Mouse (Mus musculus) myocyte (in vitro differentiated cells): ENCODE results near the gene Arnt2. TPM values are rescaled to one million over a fixed set of nuclear protein-coding genes. Genes with fewer than 3 reads are reported as not detected.

Source experiments
- H3K27me3 ChIP-seq: one replicate; pipeline ENCODE4 v1.6.1; 2011; ENCODE audit not compliant: control insufficient read depth, insufficient read depth, insufficient read length
- H3K36me3 ChIP-seq: one replicate; pipeline ENCODE4 v1.6.1; 2011; ENCODE audit not compliant: control insufficient read depth, insufficient read depth
- H3K4me2 ChIP-seq: one replicate; pipeline ENCODE4 v1.6.1; 2011; ENCODE audit warnings: low read depth, control low read depth
- H3K4me3 ChIP-seq: one replicate; pipeline ENCODE4 v1.5.1; 2011; ENCODE audit warnings: mild to moderate bottlenecking, control low read depth, moderate library complexity
- H3K79me2 ChIP-seq: one replicate; pipeline ENCODE4 v1.6.1; 2011; ENCODE audit not compliant: control insufficient read depth, insufficient read depth
- H3ac ChIP-seq: one replicate; pipeline ENCODE4 v1.6.1; 2011; ENCODE audit not compliant: control insufficient read depth, insufficient read length
- CEBPB ChIP-seq: IDR thresholded peaks from 2 replicates; pipeline ENCODE4 v1.6.1; 2011; ENCODE audit warnings: mild to moderate bottlenecking, moderate library complexity; ENCODE audit not compliant: poor library complexity, insufficient read depth, severe bottlenecking
- E2F4 ChIP-seq: IDR thresholded peaks from one replicate; pipeline ENCODE4 v1.6.1; 2011; ENCODE audit warnings: mild to moderate bottlenecking, control low read depth, moderate library complexity; ENCODE audit not compliant: insufficient read depth
- MAX ChIP-seq: IDR thresholded peaks from one replicate; pipeline ENCODE4 v1.6.1; 2011; ENCODE audit warnings: low read depth, mild to moderate bottlenecking, control low read depth
- MYOD1 ChIP-seq, 3 experiments: IDR thresholded peaks; one replicate each; pipeline ENCODE4 v1.6.1; 2011; ENCODE audit warnings: control low read depth in 2 of 3, low read depth in 2 of 3, mild to moderate bottlenecking in 2 of 3, moderate library complexity in 1 of 3; ENCODE audit not compliant: insufficient read length in 2 of 3, control insufficient read depth in 1 of 3
- MYOG ChIP-seq, 3 experiments: IDR thresholded peaks; one replicate each; pipeline ENCODE4 v1.6.1; 2011; ENCODE audit warnings: control low read depth in 2 of 3, low read depth in 2 of 3, mild to moderate bottlenecking in 2 of 3; ENCODE audit not compliant: insufficient read length in 2 of 3, control insufficient read depth in 1 of 3, insufficient read depth in 1 of 3
- POLR2A ChIP-seq: IDR thresholded peaks from one replicate; pipeline ENCODE4 v1.6.1; 2011; ENCODE audit warnings: low read depth, mild to moderate bottlenecking, control low read depth, moderate library complexity; ENCODE audit not compliant: insufficient read length
- POLR2AphosphoS2 ChIP-seq: IDR thresholded peaks from one replicate; pipeline ENCODE4 v1.6.1; 2011; ENCODE audit warnings: low read depth, control low read depth; ENCODE audit not compliant: insufficient read length
- REST ChIP-seq: IDR thresholded peaks from one replicate; pipeline ENCODE4 v1.6.1; 2011; ENCODE audit warnings: mild to moderate bottlenecking, control low read depth, moderate library complexity; ENCODE audit not compliant: insufficient read depth, insufficient read length
- SRF ChIP-seq: IDR thresholded peaks from one replicate; pipeline ENCODE4 v1.6.1; 2011; ENCODE audit warnings: low read depth; ENCODE audit not compliant: control insufficient read depth, insufficient read length
- TCF12 ChIP-seq: IDR thresholded peaks from one replicate; pipeline ENCODE4 v1.6.1; 2011; ENCODE audit warnings: mild to moderate bottlenecking, control low read depth; ENCODE audit not compliant: poor library complexity, insufficient read depth, severe bottlenecking
- TCF3 ChIP-seq: IDR thresholded peaks from one replicate; pipeline ENCODE4 v1.6.1; 2011; ENCODE audit warnings: low read depth, control low read depth; ENCODE audit not compliant: insufficient read length
- USF1 ChIP-seq: IDR thresholded peaks from one replicate; pipeline ENCODE4 v1.6.1; 2011; ENCODE audit warnings: low read depth, mild to moderate bottlenecking, control low read depth, moderate library complexity
- polyA plus RNA-seq: library from polyadenylated mRNA; unstranded; fragments of >200 nt; fragmentation: generic; extraction: Trizol; gene quantifications from one replicate; pipeline ENCODE4 v1.2.1, GENCODE M21; 2012; ENCODE audit warnings: missing spikeins

The Arnt2 gene
- polyA plus RNA-seq, 1 experiment: 1.00 TPM

- no peaks in the 10 kb centered on the region for H3K36me3 ChIP-seq
- no peak overlapping the region for H3ac ChIP-seq
- no peak overlapping the region for H3K4me2 ChIP-seq
- H3K4me3 ChIP-seq: no peak overlapping the region
- no peaks in the 10 kb centered on the region for H3K27me3 ChIP-seq
- TF ChIP-seq MAX (no peak), SRF (no peak)
- H3K79me2 ChIP-seq: no peaks in the 10 kb centered on the region
These were observed 22.1 kb downstream of the Arnt2 start for GRCm38 (mm10) chr7:84387826-84388225.

- no peaks in the 10 kb centered on the region for H3K27me3 ChIP-seq
- H3K79me2 ChIP-seq: no peaks in the 10 kb centered on the region
- H3K36me3 ChIP-seq: no peaks in the 10 kb centered on the region
- H3ac ChIP-seq: no peak overlapping the region
- no peak overlapping the region for H3K4me2 ChIP-seq
- H3K4me3 ChIP-seq: no peak overlapping the region
- no peak for TF ChIP-seq MYOG (IDR thresholded peaks at IDR 0.05; ENCODE audit: control insufficient read depth in 1 of 3, insufficient read depth in 1 of 3, insufficient read length in 2 of 3, low read depth in 2 of 3)
- no peak for TF ChIP-seq POLR2AphosphoS2
- TF ChIP-seq USF1: no peak
- no peak for TF ChIP-seq POLR2A
- no peak for TF ChIP-seq CEBPB
- TF ChIP-seq TCF3: no peak
- no peak for TF ChIP-seq TCF12
- TF ChIP-seq SRF: no peak
- no peak for TF ChIP-seq MAX
- TF ChIP-seq REST: no peak
- TF ChIP-seq E2F4: no peak
- no peak for TF ChIP-seq MYOD1 (IDR thresholded peaks at IDR 0.05; ENCODE audit: control insufficient read depth in 1 of 3, insufficient read length in 2 of 3, low read depth in 2 of 3)
These were observed 23.5 kb downstream of the Arnt2 start for GRCm38 (mm10) chr7:84386472-84386871.

GRCm38 (mm10) chr7:84384778-84385177 lies 25.2 kb downstream of the Arnt2 start:
- Histone ChIP-seq H3K27me3 (no peaks in the 10 kb centered on the region), H3ac (no peak overlapping the region), H3K36me3 (no peaks in the 10 kb centered on the region), H3K4me2 (no peak overlapping the region), H3K4me3 (no peak overlapping the region), H3K79me2 (no peaks in the 10 kb centered on the region)
- TF ChIP-seq MAX (no peak), TCF3 (no peak), MYOG (IDR thresholded peaks at IDR 0.05; ENCODE audit: control insufficient read depth in 1 of 3, insufficient read depth in 1 of 3, insufficient read length in 2 of 3, low read depth in 2 of 3) (no peak), POLR2A (no peak), SRF (no peak), REST (no peak), POLR2AphosphoS2 (no peak), MYOD1 (IDR thresholded peaks at IDR 0.05; ENCODE audit: control insufficient read depth in 1 of 3, insufficient read length in 2 of 3, low read depth in 2 of 3) (no peak), CEBPB (no peak), E2F4 (no peak), TCF12 (no peak), USF1 (no peak)

- H3K27me3 ChIP-seq: no peaks in the 10 kb centered on the region
- no peak overlapping the region for H3K4me2 ChIP-seq
- no peaks in the 10 kb centered on the region for H3K79me2 ChIP-seq
- TF ChIP-seq USF1 (no peak), POLR2AphosphoS2 (no peak), TCF3 (no peak), TCF12 (no peak), CEBPB (no peak), REST (no peak), MYOG (IDR thresholded peaks at IDR 0.05; ENCODE audit: control insufficient read depth in 1 of 3, insufficient read depth in 1 of 3, insufficient read length in 2 of 3, low read depth in 2 of 3) (no peak)
- H3K36me3 ChIP-seq: no peaks in the 10 kb centered on the region
- no peak overlapping the region for H3K4me3 ChIP-seq
- H3ac ChIP-seq: no peak overlapping the region
These were observed 25.9 kb downstream of the Arnt2 start for GRCm38 (mm10) chr7:84384086-84384485.

GRCm38 (mm10) chr7:84382346-84382745 lies 27.6 kb downstream of the Arnt2 start:
- no peak for TF ChIP-seq MYOD1 (IDR thresholded peaks at IDR 0.05; ENCODE audit: control insufficient read depth in 1 of 3, insufficient read length in 2 of 3, low read depth in 2 of 3)
- TF ChIP-seq POLR2A: no peak
- TF ChIP-seq SRF: no peak
- no peak for TF ChIP-seq MAX
- TF ChIP-seq POLR2AphosphoS2: no peak
- TF ChIP-seq CEBPB: no peak
- TF ChIP-seq MYOG (IDR thresholded peaks at IDR 0.05; ENCODE audit: control insufficient read depth in 1 of 3, insufficient read depth in 1 of 3, insufficient read length in 2 of 3, low read depth in 2 of 3): no peak
- no peak for TF ChIP-seq E2F4
- no peak for TF ChIP-seq USF1
- no peak for TF ChIP-seq TCF12
- Histone ChIP-seq H3ac (no peak overlapping the region), H3K79me2 (no peaks in the 10 kb centered on the region), H3K36me3 (no peaks in the 10 kb centered on the region), H3K4me2 (no peak overlapping the region), H3K4me3 (no peak overlapping the region), H3K27me3 (no peaks in the 10 kb centered on the region)
